Mouse (Mus musculus): ENCODE results near the gene Crp.

Gene Crp

GRCm38 (mm10) chr1:172711962-172712361 lies 14.1 kb downstream of the Crp start:
- no peak for DNase-seq (ENCODE audit: low read depth)

DNA sequence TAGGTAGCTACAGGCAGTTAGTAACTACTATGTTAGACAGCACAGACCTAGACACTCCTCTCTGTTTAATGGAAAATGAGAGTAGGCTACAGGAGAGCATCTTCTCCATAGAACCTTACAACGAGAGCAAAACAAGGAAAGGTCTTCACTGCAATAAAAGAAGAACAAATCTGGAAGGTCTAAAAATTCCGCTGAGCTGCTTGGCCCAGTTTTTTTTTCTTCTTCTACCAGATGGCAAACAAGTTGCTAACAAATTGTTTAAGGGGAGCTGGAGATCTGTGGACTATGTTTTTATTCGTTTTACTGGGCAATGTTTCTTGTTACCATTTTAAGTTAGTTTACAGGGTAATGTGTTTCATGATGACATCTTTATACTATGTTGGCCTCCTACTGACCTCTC lies 53.4 kb downstream of the Crp start:
- no peak for DNase-seq (ENCODE audit: low read depth)

- no peak for DNase-seq (ENCODE audit: low read depth)
Observed at GRCm38 (mm10) chr1:172755151-172755550, 57.3 kb downstream of the Crp start.

- no peak for DNase-seq (ENCODE audit: low read depth)
Observed at GRCm38 (mm10) chr1:172759525-172759924, 61.7 kb downstream of the Crp start.

GRCm38 (mm10) chr1:172779195-172779594 lies 81.3 kb downstream of the Crp start:
- DNase-seq (ENCODE audit: low read depth) = no peak

DNA sequence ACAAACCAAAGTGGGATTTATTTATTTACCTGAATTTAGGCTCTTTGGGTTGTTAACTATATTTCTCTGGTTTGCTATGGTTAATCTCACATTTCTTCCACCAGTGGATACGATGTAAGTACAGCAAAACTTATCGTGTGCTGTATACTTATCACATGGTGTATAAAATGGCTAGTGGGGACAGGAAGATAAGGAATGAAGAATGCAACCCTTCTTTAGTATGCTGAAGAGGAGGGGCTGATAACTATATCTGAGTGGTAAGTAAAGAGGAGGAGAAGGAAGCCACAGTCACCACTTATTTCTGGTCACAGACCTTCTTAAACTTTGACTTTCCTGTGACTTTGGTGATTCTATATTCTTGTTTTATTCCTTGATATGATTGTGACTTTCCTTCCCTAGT lies 87.5 kb downstream of the Crp start:
- no peak for DNase-seq (ENCODE audit: low read depth)

- DNase-seq (ENCODE audit: low read depth) = no peak
Observed at GRCm38 (mm10) chr1:172785886-172786285, 88.0 kb downstream of the Crp start.

DNA sequence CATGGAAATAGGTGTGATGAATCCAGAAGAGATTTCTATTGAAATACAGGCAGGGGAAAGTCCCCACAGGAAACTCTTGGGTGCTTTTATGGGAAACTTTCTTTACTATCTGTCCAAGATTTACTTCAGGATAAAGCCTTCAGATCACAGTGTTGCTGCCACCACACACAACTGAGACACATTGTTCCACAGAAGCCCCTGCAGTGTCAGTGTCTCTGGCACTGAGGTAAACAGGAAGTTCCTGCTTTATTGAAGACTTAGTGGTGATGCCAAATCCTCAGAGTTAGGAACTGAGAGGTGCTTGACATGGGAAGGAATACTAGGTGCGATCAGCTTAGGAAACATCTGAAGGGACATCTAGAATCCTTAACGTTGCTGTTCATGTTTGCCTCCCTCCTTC lies 131.1 kb downstream of the Crp start:
- no peak for DNase-seq (ENCODE audit: low read depth)

DNA sequence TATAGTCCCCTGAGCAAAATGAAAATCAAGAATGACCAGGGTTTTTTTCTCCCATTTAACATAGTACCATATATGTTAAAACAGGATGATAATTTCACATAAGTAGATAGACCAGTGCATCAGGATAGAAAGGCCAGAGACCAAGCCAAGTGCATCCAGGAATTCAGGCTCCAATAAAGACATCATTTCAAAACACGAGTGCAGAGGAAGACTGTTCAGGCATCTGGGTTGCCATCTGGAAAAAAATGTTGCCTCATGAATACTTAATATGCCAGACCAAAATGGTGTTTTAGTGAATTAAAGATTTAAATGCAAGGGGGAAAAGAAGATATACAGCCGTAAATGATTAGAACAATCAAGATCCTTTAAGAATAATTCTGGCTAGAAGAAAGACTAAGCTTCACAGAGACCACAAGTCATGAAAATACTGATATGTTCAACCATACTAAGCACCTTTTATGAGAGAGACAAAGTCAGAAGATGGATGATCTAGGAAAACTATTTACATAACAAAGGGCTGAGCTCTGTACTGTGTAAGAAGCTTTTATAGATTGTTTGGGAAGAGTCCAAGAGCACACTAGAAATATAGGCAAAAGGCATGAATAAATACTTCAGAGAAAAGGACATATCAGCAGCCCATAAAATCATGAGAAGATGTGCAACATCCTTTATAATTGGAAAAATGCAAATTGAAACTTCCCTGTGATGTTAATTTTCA lies 149.3 kb downstream of the Crp start:
- DNase-seq (ENCODE audit: low read depth) = no peak

GRCm38 (mm10) chr1:172848171-172848570 lies 150.3 kb downstream of the Crp start:
- DNase-seq (ENCODE audit: low read depth) = no peak

GRCm38 (mm10) chr1:172875265-172875664 lies 177.4 kb downstream of the Crp start:
- DNase-seq (ENCODE audit: low read depth) = no peak

GRCm38 (mm10) chr1:172876675-172877074 lies 178.8 kb downstream of the Crp start:
- DNase-seq (ENCODE audit: low read depth) = no peak
